Mouse (Mus musculus) CH12.LX (cell line): ENCODE results near the gene Bsg. TPM values are rescaled to one million over a fixed set of nuclear protein-coding genes. Genes with fewer than 3 reads are reported as not detected.

Experiments used
- DNase-seq: peaks from one replicate; pipeline ENCODE4 v3.0.0-alpha.2; 2013; ENCODE audit errors: extremely low read depth
- H3K27ac ChIP-seq: 2 replicates; pipeline ENCODE4 v1.5.1; 2012; ENCODE audit warnings: low read depth, mild to moderate bottlenecking, control low read depth, moderate library complexity; ENCODE audit not compliant: insufficient read depth
- H3K27me3 ChIP-seq: replicated peaks from 2 replicates; pipeline ENCODE3; 2012; ENCODE audit warnings: inconsistent platforms
- H3K36me3 ChIP-seq, 2 experiments: replicated peaks in 1 of 2; 2 replicates each; pipeline versions ENCODE3 to v1.6.1; 2012; ENCODE audit warnings: inconsistent platforms in 1 of 2, low read length in 1 of 2, mild to moderate bottlenecking in 1 of 2, mixed read lengths in 1 of 2, moderate library complexity in 1 of 2; ENCODE audit not compliant: control insufficient read depth in 1 of 2, insufficient read depth in 1 of 2
- H3K4me1 ChIP-seq, 2 experiments: 2 replicates each; pipeline ENCODE4 v1.6.1; 2012; ENCODE audit warnings: inconsistent platforms in 1 of 2, moderate library complexity in 1 of 2; ENCODE audit not compliant: insufficient read depth in 2 of 2, control insufficient read depth in 1 of 2
- H3K4me2 ChIP-seq: 2 replicates; pipeline ENCODE4 v1.6.1; 2012; ENCODE audit warnings: low read depth, mild to moderate bottlenecking, control low read depth; ENCODE audit not compliant: poor library complexity, insufficient read depth, severe bottlenecking
- H3K4me3 ChIP-seq, 3 experiments: fragments of 150-350 bp in 1 of 3; sonication (generic) in 1 of 3; replicated peaks in 1 of 3; 2 replicates each; pipeline versions ENCODE3 to v1.5.1; 2011 to 2012; ENCODE audit warnings: low read depth in 2 of 3, low read length in 2 of 3, mild to moderate bottlenecking in 2 of 3, moderate library complexity in 2 of 3, control low read depth in 1 of 3, improper control_type of control experiment in 1 of 3, inconsistent platforms in 1 of 3, mixed read lengths in 1 of 3; ENCODE audit not compliant: poor library complexity in 1 of 3
- H3K79me2 ChIP-seq: replicated peaks from 2 replicates; pipeline ENCODE4 v1.6.1; 2012; ENCODE audit warnings: mild to moderate bottlenecking, moderate library complexity; ENCODE audit not compliant: control insufficient read depth, poor library complexity, insufficient read depth, severe bottlenecking; ENCODE audit errors: extremely low read depth
- H3K9ac ChIP-seq: 2 replicates; pipeline ENCODE4 v1.6.1; 2012; ENCODE audit warnings: low read depth, mild to moderate bottlenecking, control low read depth, moderate library complexity; ENCODE audit not compliant: insufficient read depth
- H3K9me3 ChIP-seq: replicated peaks from 2 replicates; pipeline ENCODE3; 2012; ENCODE audit warnings: low read length, inconsistent platforms, mixed read lengths
- CTCF ChIP-seq, 2 experiments: IDR thresholded peaks in 1 of 2; conservative IDR thresholded peaks in 1 of 2; 2 replicates each; pipeline ENCODE4 v1.5.1; 2011 to 2012; ENCODE audit warnings: low read depth in 2 of 2, low read length in 2 of 2, improper control_type of control experiment in 1 of 2, inconsistent platforms in 1 of 2, mild to moderate bottlenecking in 1 of 2, moderate library complexity in 1 of 2
- E2F4 ChIP-seq: IDR thresholded peaks from 2 replicates; pipeline ENCODE4 v1.6.1; 2011; ENCODE audit warnings: low read depth, low read length, improper control_type of control experiment; ENCODE audit not compliant: insufficient replicate concordance
- EP300 ChIP-seq: IDR thresholded peaks from 2 replicates; pipeline ENCODE4 v1.6.1; 2011; ENCODE audit warnings: low read length, improper control_type of control experiment
- HCFC1 ChIP-seq: IDR thresholded peaks from 2 replicates; pipeline ENCODE4 v1.6.1; 2012; ENCODE audit warnings: low read depth, mild to moderate bottlenecking, inconsistent platforms, low read length, improper control_type of control experiment
- IRF4 ChIP-seq: IDR thresholded peaks from 2 replicates; pipeline ENCODE4 v1.6.1; 2014; ENCODE audit warnings: low read depth, mild to moderate bottlenecking, inconsistent platforms, low read length, improper control_type of control experiment
- JUND ChIP-seq: conservative IDR thresholded peaks from 2 replicates; pipeline ENCODE4 v1.6.1; 2011; ENCODE audit warnings: low read depth, low read length, improper control_type of control experiment
- KAT2A ChIP-seq: IDR thresholded peaks from 2 replicates; pipeline ENCODE4 v1.6.1; 2012; ENCODE audit warnings: low read length, improper control_type of control experiment, inconsistent platforms; ENCODE audit not compliant: insufficient replicate concordance
- MAFK ChIP-seq: IDR thresholded peaks from 2 replicates; pipeline ENCODE4 v1.6.1; 2011; ENCODE audit warnings: low read length, improper control_type of control experiment; ENCODE audit not compliant: insufficient replicate concordance
- MAX ChIP-seq: IDR thresholded peaks from 2 replicates; pipeline ENCODE4 v1.6.1; 2011; ENCODE audit warnings: low read length, improper control_type of control experiment
- MEF2A ChIP-seq: IDR thresholded peaks from 2 replicates; pipeline ENCODE4 v1.6.1; 2014; ENCODE audit warnings: low read depth, mild to moderate bottlenecking, inconsistent platforms, low read length, improper control_type of control experiment, borderline replicate concordance
- MXI1 ChIP-seq: IDR thresholded peaks from 2 replicates; pipeline ENCODE4 v1.6.1; 2011; ENCODE audit warnings: mild to moderate bottlenecking, low read depth, low read length, improper control_type of control experiment
- MYC ChIP-seq: IDR thresholded peaks from 2 replicates; pipeline ENCODE4 v1.6.1; 2011; ENCODE audit warnings: low read depth, mild to moderate bottlenecking, improper control_type of control experiment, low read length
- NELFE ChIP-seq: IDR thresholded peaks from 2 replicates; pipeline ENCODE4 v1.6.1; 2011; ENCODE audit warnings: low read depth, low read length, improper control_type of control experiment
- NRF1 ChIP-seq: IDR thresholded peaks from 2 replicates; pipeline ENCODE4 v1.6.1; 2014; ENCODE audit warnings: low read depth, mild to moderate bottlenecking, inconsistent platforms, low read length, improper control_type of control experiment, moderate library complexity
- PAX5 ChIP-seq: IDR thresholded peaks from 2 replicates; pipeline ENCODE4 v1.6.1; 2012; ENCODE audit warnings: low read length, inconsistent platforms, mixed read lengths
- POLR2AphosphoS2 ChIP-seq: IDR thresholded peaks from 2 replicates; pipeline ENCODE4 v1.6.1; 2011; ENCODE audit warnings: low read depth, low read length, improper control_type of control experiment
- RAD21 ChIP-seq: IDR thresholded peaks from 2 replicates; pipeline ENCODE4 v1.6.1; 2011; ENCODE audit warnings: low read depth, mild to moderate bottlenecking, low read length, improper control_type of control experiment, moderate library complexity
- RCOR1 ChIP-seq: conservative IDR thresholded peaks from 2 replicates; pipeline ENCODE4 v1.6.1; 2012; ENCODE audit warnings: low read depth, mild to moderate bottlenecking, inconsistent platforms, low read length, improper control_type of control experiment
- SMC3 ChIP-seq: IDR thresholded peaks from 2 replicates; pipeline ENCODE4 v1.6.1; 2011; ENCODE audit warnings: low read depth, low read length, improper control_type of control experiment
- UBTF ChIP-seq: IDR thresholded peaks from 2 replicates; pipeline ENCODE4 v1.6.1; 2012; ENCODE audit warnings: low read depth, mild to moderate bottlenecking, inconsistent platforms, low read length, improper control_type of control experiment, moderate library complexity
- USF1 ChIP-seq: IDR thresholded peaks from 2 replicates; pipeline ENCODE4 v1.6.1; 2014; ENCODE audit warnings: low read depth, mild to moderate bottlenecking, inconsistent platforms, low read length, improper control_type of control experiment
- ZC3H11A ChIP-seq: IDR thresholded peaks from 2 replicates; pipeline ENCODE4 v1.6.1; 2012; ENCODE audit warnings: low read depth, mild to moderate bottlenecking, inconsistent platforms, low read length, improper control_type of control experiment
- ZMIZ1 ChIP-seq: IDR thresholded peaks from 2 replicates; pipeline ENCODE4 v1.6.1; 2012; ENCODE audit warnings: low read depth, mild to moderate bottlenecking, inconsistent platforms, low read length, improper control_type of control experiment
- ZNF384 ChIP-seq: IDR thresholded peaks from 2 replicates; pipeline ENCODE4 v1.6.1; 2012; ENCODE audit warnings: low read depth, low read length, improper control_type of control experiment, inconsistent platforms
- dilution Hi-C: fragments of 300-500 bp; cut with MboI; formaldehyde crosslinking; loops from 2 replicates; pipeline ENCODE4 v1.14.3; 2020; ENCODE audit warnings: low sequenced_read_pairs; ENCODE audit not compliant: extremely low pct_unique_long_range_greater_than_20kb, extremely low pct_ligation_motif_present
- in situ Hi-C: fragments of 300-500 bp; cut with MboI; formaldehyde crosslinking; loops from 3 replicates; pipeline ENCODE4 v1.14.3; 2019; ENCODE audit warnings: low sequenced_read_pairs, low pct_ligation_motif_present, low pct_unique_long_range_greater_than_20kb, mixed read lengths
- polyA plus RNA-seq: library from polyadenylated mRNA; unstranded; fragments of >175 nt; gene quantifications from 2 replicates; pipeline ENCODE4 v1.2.1, GENCODE M21; 2012; ENCODE audit warnings: low read depth; ENCODE audit not compliant: insufficient read length
- total RNA-seq, 2 experiments: library from RNA; depleted of rRNA; stranded (reverse); fragments of 300-350 nt in 1 of 2; fragments of >200 nt in 1 of 2; gene quantifications; 2 replicates each; pipeline ENCODE4 v1.2.3; 2012 to 2014

Bsg gene
- total and polyA plus RNA-seq, 3 experiments = 360 to 710 (median 421) TPM

DNA sequence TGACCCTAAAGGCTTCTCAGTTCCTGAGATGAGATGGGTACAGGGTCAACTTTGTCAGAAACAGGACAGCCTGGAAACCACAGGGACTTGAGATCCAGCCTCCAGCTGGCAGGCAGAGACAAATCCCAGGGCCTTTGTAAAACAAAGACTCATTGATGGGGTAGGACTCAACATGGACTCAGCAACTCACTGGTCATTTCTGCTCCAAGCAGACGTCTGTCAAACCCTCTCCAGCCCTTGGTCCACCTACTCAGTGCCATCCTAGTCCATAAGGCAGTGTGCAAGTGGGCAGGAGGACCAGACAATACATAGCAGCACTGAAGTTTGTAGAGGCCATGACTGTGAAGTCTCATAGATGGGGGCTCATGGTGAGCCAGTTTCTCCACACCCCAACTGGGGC is 8.9 kb downstream of the Bsg start:
- peaks cover 33% of the 10 kb centered on the region for H3K27me3 ChIP-seq
- no peak overlapping the region for H3K27ac ChIP-seq
- dilution Hi-C loops (no loop called here), in situ Hi-C loops (no loop called here)
- H3K4me2 ChIP-seq = no peak overlapping the region
- TF ChIP-seq POLR2AphosphoS2 = peak; percentile 95
- TF ChIP-seq MYC = no peak
- TF ChIP-seq CTCF (conservative IDR thresholded peaks at IDR 0.05 in 1 of 2, IDR thresholded peaks at IDR 0.05 in 1 of 2; ENCODE audit: low read depth in 2 of 2, low read length in 2 of 2) = no peak
- TF ChIP-seq UBTF = no peak
- DNase-seq = no peak
- peaks cover 9% of the 10 kb centered on the region; the same call in 1 of the 2 replicates for H3K79me2 ChIP-seq
- no peak overlapping the region for H3K9ac ChIP-seq
- peaks cover 37 to 44% of the 10 kb centered on the region in 2 experiments for H3K36me3 ChIP-seq
- peaks cover 8 to 9% of the 10 kb centered on the region in 2 experiments for H3K4me1 ChIP-seq
- H3K9me3 ChIP-seq = peaks cover 3% of the 10 kb centered on the region
- H3K4me3 ChIP-seq = no peak overlapping the region

DNA sequence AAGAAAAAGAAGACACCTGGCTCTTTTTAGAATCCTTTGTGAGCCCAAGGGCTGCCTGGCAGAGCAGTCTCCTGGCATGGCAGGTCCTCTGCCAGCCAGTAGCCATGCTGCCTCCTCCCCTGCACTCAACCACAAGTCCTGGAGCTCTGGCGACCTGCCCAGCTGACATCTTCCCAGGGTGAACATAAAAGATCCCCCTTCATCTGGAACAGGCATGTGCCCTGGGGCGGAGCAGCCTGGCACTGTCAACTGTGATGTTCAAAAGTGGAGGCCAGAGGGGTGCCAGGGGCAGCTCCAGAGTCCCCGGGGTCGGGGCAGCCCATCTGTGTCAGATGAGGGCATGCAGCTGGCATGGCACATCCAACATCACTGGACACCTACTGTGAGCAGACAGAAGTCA is 10.7 kb downstream of the Bsg start:
- DNase-seq = no peak
- H3K27ac ChIP-seq = no peak overlapping the region
- no peak overlapping the region for H3K4me3 ChIP-seq
- peaks cover 3% of the 10 kb centered on the region for H3K9me3 ChIP-seq
- H3K4me2 ChIP-seq = no peak overlapping the region
- no peaks in the 10 kb centered on the region for H3K79me2 ChIP-seq
- no peak overlapping the region for H3K9ac ChIP-seq
- H3K27me3 ChIP-seq = peaks cover 51% of the 10 kb centered on the region
- in situ Hi-C loops = no loop called here
- no peak for TF ChIP-seq MXI1
- TF ChIP-seq JUND = no peak
- no peak for TF ChIP-seq MEF2A
- no peak for TF ChIP-seq ZMIZ1
- TF ChIP-seq RAD21 = no peak
- dilution Hi-C loops = no loop called here
- H3K36me3 ChIP-seq = peaks cover 21 to 26% of the 10 kb centered on the region in 2 experiments
- peaks cover 8 to 9% of the 10 kb centered on the region in 2 experiments for H3K4me1 ChIP-seq

DNA sequence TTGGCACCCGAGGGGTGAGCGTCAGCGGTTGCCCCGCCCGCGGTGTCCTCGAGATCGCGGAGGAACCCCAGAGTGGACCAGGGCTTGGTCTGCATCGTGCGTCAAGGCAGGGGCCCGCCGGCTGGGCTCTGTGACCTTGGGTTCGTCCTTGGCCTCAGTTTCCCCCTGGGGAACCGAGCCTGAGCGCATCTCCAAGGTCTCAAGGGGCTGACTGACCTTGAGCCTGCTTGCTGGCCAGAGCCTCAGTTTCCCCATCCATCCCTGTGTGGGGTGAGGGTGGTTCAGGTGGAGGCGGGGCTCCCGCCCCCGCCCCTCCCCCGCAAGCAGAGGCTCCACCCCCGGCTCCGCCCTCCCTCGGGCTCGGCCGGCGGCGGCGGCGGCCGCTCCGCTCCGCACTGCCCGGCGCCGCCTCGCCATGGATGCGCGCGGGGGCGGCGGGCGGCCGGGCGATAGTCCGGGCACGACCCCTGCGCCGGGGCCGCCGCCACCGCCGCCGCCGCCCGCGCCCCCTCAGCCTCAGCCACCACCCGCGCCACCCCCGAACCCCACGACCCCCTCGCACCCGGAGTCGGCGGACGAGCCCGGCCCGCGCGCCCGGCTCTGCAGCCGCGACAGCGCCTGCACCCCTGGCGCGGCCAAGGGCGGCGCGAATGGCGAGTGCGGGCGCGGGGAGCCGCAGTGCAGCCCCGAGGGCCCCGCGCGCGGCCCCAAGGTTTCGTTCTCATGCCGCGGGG is 12.1 kb downstream of the Bsg start, which contains the start of gene Hcn2:
Hcn2 (plus strand) TSS at position 381 of the 734 bp plus-strand sequence.
- in situ Hi-C loops = no loop called here
- Histone ChIP-seq H3K4me1 (peaks cover 8 to 9% of the 10 kb centered on the region in 2 experiments), H3K27me3 (peaks cover 65% of the 10 kb centered on the region), H3K36me3 (peaks cover 7 to 11% of the 10 kb centered on the region in 2 experiments), H3K9me3 (peaks cover 3% of the 10 kb centered on the region), H3K4me2 (peak within 1 kb of the TSS; percentile 76), H3K79me2 (no peaks in the 10 kb centered on the region), H3K27ac (no peak within 1 kb of the TSS), H3K4me3 (peak within 1 kb of the TSS in 2 of 3 experiments; percentile 33 to 54), H3K9ac (peak within 1 kb of the TSS; percentile 35; the same call in 1 of the 2 replicates)
- dilution Hi-C loops = no loop called here
- DNase-seq = no peak
- TF ChIP-seq PAX5 (no peak), MYC (no peak), E2F4 (no peak), MAFK (no peak), SMC3 (no peak), MEF2A (no peak), POLR2AphosphoS2 (no peak), RAD21 (no peak), ZC3H11A (no peak), ZNF384 (no peak), IRF4 (no peak), KAT2A (no peak), MAX (no peak), USF1 (no peak), RCOR1 (no peak), UBTF (no peak), NRF1 (no peak), EP300 (no peak), NELFE (no peak), HCFC1 (no peak)
